Mouse (Mus musculus) splenic B cell, adult 2 months (primary cell): ENCODE measurements at regions not wholly inside any gene's neighbourhood (a gene's known extent, or its start where the extent isn't known, plus 50 kb on each side); places are given as distances from the start of the nearest gene placed in this dataset.

Source experiments
- DNase-seq: peaks from one replicate; pipeline ENCODE4 v3.0.0-alpha.2; 2011; ENCODE audit warnings: low read depth, low spot score
- H3K27me3 ChIP-seq: 2 replicates; pipeline ENCODE4 v1.6.1; 2012; ENCODE audit warnings: mild to moderate bottlenecking, low read length, moderate library complexity, mixed read lengths; ENCODE audit not compliant: control insufficient read depth, poor library complexity, insufficient read depth, severe bottlenecking
- H3K36me3 ChIP-seq: 2 replicates; pipeline ENCODE4 v1.6.1; 2012; ENCODE audit warnings: mild to moderate bottlenecking, low read length, moderate library complexity, mixed read lengths; ENCODE audit not compliant: control insufficient read depth, poor library complexity, insufficient read depth, severe bottlenecking

DNA sequence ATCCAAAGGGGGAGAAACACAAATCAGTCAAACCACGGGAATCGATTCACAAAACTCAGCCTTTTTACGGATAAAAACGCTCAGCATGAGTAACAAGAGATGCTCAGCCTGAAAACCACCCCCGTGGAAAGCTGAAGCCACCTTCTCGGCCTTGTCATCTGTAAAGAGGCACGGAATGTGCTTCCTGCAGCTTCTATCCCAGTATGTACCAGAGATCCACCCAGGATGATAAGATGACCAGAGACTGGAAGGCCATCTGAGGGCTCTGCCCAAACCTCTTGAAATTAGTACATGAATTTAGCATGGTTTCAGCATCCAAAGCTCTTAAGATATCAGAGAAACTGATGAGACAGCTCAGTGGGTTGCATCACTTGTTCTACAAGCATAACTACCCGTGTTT lies 149.0 kb upstream of the Mgmt start:
- Histone ChIP-seq H3K27me3 (no peaks in the 10 kb centered on the region), H3K36me3 (no peaks in the 10 kb centered on the region)

DNA sequence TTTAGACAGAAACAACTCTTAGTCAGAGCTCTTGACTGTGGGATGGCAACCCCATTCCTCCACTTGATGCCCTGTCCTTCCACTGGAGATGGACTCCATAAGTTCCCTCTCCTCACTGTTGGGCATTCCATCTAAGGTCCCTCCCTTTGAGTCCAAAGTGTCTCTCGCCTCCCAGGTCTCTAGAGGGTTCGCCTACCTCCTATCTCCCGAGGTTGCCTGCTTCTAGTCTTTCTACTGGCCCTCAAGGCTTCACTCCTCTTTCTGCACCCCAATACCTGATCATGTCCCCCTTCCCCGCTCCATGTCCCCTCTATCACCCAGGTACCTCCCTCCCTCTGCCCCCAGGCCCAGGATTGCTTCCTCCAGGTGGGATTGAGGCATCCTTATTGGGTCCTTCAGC lies 142.9 kb upstream of the Mgmt start:
- Histone ChIP-seq H3K36me3 (no peaks in the 10 kb centered on the region), H3K27me3 (no peaks in the 10 kb centered on the region)
- no peak for DNase-seq

More for the DNA sequence above, 149.0 kb upstream of the Mgmt start:
- DNase-seq: no peak

DNA sequence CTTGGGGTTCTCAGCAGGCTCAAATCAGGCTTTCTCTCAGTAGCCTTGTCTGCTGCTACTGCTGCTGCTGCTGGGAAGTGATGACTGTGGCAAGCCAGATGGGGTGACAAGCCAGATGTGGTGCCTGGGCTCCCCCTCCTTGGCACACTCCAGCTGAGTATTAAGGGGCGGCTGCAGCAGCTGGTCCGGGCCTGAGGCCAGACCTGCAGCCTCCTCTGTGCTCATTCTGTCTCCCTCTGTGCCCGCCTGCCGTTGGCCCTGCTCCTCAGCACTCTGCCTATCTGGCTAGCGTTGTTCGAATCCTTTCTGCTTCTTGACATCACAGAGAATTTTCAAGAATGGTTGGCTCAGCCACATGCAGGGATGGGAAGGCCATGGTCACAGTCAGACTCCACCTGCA lies 139.6 kb upstream of the Mgmt start:
- Histone ChIP-seq H3K36me3 (no peaks in the 10 kb centered on the region), H3K27me3 (no peaks in the 10 kb centered on the region)
- no peak for DNase-seq

DNA sequence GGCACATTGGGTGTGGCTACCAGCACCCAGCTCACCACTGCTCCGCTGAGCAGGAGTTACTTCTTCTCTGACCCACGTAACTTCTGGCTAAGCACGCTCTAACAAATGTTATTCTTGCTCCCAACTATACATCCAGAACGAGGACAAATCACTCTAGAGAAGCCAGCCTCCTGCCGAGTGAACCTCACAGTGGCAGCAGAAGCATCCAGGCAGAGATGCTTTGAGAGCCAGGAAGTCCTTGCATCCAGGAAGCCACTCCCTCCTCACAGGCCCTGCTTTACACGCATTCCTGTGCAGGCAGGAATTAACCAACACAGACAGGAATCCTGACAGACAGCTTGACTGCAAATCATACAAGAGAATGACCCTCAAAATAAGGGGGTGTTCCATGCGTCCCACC lies 129.4 kb upstream of the Mgmt start:
- Histone ChIP-seq H3K27me3 (no peaks in the 10 kb centered on the region), H3K36me3 (no peaks in the 10 kb centered on the region)
- no peak for DNase-seq

DNA sequence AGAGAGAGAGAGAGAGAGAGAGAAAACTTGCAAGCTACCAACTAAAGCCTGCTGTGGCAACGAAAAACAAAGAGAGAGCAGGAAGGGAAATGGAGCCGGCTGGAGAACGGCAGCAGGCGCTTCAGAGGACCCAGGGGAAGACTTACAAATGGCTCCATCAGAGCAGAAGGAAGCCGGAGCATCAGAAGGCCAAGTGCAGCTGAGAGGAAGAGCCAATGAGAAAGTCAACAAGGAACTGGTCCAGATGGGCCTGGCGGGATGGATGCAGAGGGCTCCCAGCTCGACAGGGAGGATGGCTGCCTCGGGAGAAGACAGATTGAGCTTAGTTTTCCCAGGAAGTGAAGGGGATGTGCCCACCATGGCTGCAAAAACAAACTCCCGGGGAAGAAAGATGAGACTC lies 127.2 kb upstream of the Mgmt start:
- Histone ChIP-seq H3K27me3 (no peaks in the 10 kb centered on the region), H3K36me3 (no peaks in the 10 kb centered on the region)
- DNase-seq: no peak

DNA sequence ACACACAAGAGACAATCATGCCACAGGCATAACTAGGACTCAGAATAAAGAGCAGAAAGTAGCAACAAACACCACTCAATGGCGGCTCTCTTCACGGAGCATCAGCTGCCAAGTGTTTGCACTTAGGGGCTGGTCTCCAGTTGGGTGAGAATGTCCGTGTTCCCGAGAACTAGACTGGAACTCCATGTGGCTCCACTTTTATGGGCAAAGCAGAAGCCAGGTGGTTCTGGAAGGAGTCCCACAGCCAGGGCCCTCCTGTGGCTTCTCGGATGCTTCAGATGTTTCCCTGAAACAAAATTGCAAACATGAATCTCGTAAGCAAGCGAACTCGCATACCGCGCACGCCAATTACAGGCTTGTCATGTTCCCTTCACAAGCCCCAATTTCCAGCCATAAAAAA lies 113.7 kb upstream of the Mgmt start:
- H3K27me3 ChIP-seq: no peaks in the 10 kb centered on the region
- H3K36me3 ChIP-seq: no peaks in the 10 kb centered on the region
- DNase-seq: no peak

DNA sequence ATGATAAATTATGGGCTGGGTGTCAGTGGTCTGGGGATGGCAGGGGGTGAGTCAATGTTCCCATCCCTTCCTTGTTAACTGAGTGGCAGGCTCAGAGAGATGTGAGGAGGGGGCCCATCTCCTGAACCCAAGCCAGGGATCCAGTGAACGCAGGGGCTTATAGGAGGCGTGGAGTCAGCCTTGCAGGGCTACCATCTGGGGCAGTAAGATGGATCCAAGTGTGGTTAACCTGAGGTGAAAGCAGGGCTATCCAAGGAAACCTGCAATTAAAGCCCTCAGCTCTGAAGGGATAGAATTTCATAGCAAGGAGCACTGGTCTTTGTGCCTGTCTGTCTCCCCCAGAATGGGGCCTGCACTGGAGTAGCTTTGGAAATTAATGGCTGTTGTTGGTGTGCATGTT lies 103.3 kb upstream of the Mgmt start:
- Histone ChIP-seq H3K36me3 (no peaks in the 10 kb centered on the region), H3K27me3 (no peaks in the 10 kb centered on the region)
- no peak for DNase-seq

GRCm38 (mm10) chr7:136792131-136792530 lies 102.3 kb upstream of the Mgmt start:
- H3K27me3 ChIP-seq: no peaks in the 10 kb centered on the region
- no peak for DNase-seq
- no peaks in the 10 kb centered on the region for H3K36me3 ChIP-seq

GRCm38 (mm10) chr7:136796415-136796814 lies 98.0 kb upstream of the Mgmt start:
- no peaks in the 10 kb centered on the region for H3K27me3 ChIP-seq
- no peak for DNase-seq
- no peaks in the 10 kb centered on the region for H3K36me3 ChIP-seq

DNA sequence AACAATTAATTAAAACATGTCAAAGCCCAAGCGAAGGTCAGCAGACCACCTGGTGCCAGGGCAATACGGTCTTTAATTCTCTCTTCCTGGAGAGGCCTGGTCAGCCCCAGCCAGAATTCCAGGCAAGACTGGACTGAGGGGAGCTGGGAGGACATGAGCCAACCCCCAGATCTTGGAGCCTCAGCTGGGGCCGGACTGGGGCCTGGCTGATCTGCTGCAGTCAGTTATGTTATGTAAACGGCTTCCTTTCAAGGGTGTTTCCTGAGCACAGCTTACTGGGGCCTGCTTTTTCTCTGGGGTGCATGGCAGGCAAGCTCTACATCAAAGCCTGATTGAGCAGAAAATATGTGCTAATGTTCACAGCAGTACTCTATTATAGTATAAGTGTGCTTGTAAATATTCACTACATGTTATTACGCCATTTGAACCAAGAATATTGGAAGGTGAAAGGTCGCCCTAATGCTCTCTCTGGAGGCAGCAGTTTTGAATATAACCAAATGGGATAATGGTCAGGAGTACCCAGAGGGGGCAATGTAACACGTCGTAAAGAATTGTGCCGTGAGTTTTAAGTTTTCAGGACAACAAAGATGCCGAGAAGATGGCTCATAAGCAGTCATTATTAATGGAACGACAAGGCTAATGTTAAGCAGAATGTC lies 96.5 kb upstream of the Mgmt start:
- Histone ChIP-seq H3K36me3 (no peaks in the 10 kb centered on the region), H3K27me3 (no peaks in the 10 kb centered on the region)
- DNase-seq: no peak

GRCm38 (mm10) chr7:136798605-136799004 lies 95.8 kb upstream of the Mgmt start:
- no peak for DNase-seq
- H3K27me3 ChIP-seq: no peaks in the 10 kb centered on the region

GRCm38 (mm10) chr7:136807101-136807500 lies 87.3 kb upstream of the Mgmt start:
- Histone ChIP-seq H3K36me3 (no peaks in the 10 kb centered on the region), H3K27me3 (no peaks in the 10 kb centered on the region)
- DNase-seq: no peak

More at GRCm38 (mm10) chr7:136798605-136799004, 95.8 kb upstream of the Mgmt start:
- H3K36me3 ChIP-seq: no peaks in the 10 kb centered on the region

DNA sequence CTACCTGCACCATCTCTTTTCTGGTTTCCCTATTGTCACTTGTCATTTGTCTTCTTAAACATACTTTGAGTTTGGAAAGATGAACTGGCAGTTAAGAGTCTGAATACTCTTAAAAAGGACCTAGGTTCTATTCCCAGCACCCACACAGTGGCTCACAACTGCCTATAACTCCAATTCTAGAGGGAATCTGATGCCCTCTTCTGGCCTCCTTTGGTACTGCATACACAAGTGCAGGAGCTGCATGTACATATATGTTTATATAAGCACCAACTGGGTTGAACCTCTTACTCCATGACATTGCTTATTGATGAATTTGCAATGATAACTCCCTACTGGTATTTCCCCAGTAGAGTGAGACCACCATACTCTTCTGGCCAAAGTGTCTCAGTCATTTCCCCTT lies 86.4 kb upstream of the Mgmt start:
- DNase-seq: no peak
- Histone ChIP-seq H3K27me3 (no peaks in the 10 kb centered on the region), H3K36me3 (no peaks in the 10 kb centered on the region)

DNA sequence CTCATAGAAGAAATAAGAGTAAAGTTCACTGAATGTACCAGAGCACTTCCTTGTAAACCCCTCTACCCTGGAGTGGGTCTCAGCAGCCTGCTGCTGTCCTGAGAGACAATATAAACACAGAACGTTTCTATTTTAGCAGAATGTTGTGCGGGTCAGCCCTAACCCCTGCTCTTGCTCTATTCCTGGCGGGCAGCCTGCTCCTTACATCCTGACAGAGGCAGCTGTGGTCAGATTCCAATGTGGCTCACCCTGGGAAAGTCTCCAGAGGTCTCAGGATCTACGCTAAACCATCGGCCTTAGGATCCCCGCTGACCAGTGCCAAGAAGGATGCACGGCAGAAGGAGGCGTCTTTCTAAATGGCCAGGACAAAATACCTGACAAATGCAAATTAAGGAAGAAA lies 84.8 kb upstream of the Mgmt start:
- no peaks in the 10 kb centered on the region for H3K27me3 ChIP-seq
- DNase-seq: no peak
- H3K36me3 ChIP-seq: no peaks in the 10 kb centered on the region

DNA sequence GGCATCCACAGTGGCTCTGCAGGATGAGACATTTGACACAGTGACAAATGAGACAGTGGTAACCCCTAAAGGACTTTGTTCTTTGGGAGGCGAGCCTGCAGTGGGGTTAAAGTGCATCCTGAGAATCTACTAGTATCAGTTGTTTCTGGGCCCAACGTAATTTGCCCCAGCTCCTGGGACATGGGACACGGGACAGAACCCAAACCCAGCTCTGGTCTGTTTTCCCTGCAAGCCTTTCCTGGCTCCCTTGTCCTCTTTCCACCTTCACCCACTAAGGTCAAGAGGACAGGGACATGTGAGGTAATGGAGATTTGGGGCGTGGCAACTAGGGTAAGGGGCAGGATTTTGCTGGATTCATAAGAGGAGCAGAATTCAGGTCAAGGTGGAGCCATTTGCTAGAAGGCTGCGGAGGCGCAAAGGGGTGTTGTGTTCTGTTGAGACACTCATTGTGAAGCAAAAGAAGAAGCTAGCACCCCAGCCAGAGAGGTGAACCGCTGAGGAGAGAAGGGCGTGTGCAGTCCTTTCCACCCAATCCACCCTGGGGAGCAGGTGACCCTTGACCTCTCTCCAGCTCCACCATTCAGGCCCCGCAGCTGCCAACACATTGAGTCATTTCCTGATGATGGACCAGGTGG lies 80.6 kb upstream of the Mgmt start:
- no peaks in the 10 kb centered on the region; the same call in 1 of the 2 replicates for H3K27me3 ChIP-seq
- no peaks in the 10 kb centered on the region for H3K36me3 ChIP-seq
- no peak for DNase-seq

- DNase-seq: no peak
Observed at GRCm38 (mm10) chr7:136814751-136815150, 79.7 kb upstream of the Mgmt start.

More at GRCm38 (mm10) chr7:136814751-136815150, 79.7 kb upstream of the Mgmt start:
- no peaks in the 10 kb centered on the region for H3K36me3 ChIP-seq
- no peaks in the 10 kb centered on the region; the same call in 1 of the 2 replicates for H3K27me3 ChIP-seq
